In genomic region chr12:107047059-107047531, GRCm38 (mm10) we compare ENCODE assay signal across 9 mouse cellular contexts.
A peak's percentile ranks its signal among the peaks of the same experiment; 100 is the strongest.
DNase-seq lines count a peak whose midpoint lies in the region; ATAC-seq and TF ChIP-seq lines count a peak whose summit lies in the region.
"Had no signal": no experiment of that assay in that cellular context is flagged by ENCODE, and none has a peak within 500 bp of the region (broad histone marks: within the 10 kb centered on the region; RNA-seq: fewer than 3 reads in every experiment).

No protein-coding gene starts in this region.

- peak; percentile 51 for DNase-seq in hindbrain, postnatal 0 days (ENCODE audit: low spot score)
- DNase-seq in hindbrain, embryonic 14.5 days (ENCODE audit: low spot score) = no peak
- DNase-seq in Muller cell, postnatal 12 days (ENCODE audit: inconsistent ontology term) = peak; percentile 30
- peak; percentile 64 to 65 for DNase-seq in cerebellum, postnatal 25 days
- peak; percentile 28 to 47 for DNase-seq in right cerebral cortex, postnatal 10 days (ENCODE audit: low spot score in 2 of 2)
- no peak for DNase-seq in gastrocnemius, adult 18-20 months (ENCODE audit: low spot score)
- DNase-seq in urinary bladder, postnatal 4 days (ENCODE audit: low spot score in 2 of 2) = no peak
- DNase-seq in kidney, adult 18-20 months = no peak

- no peaks in the 10 kb centered on the region for H3K36me3 ChIP-seq in hindbrain, postnatal 0 days (ENCODE audit: insufficient read depth, low read length)
- no peaks in the 10 kb centered on the region for H3K36me3 ChIP-seq in hindbrain, embryonic 14.5 days (replicated peaks; ENCODE audit: control insufficient read depth, insufficient read depth)
- H3K36me3 ChIP-seq: limb, embryonic 15.5 days had no signal

- no peaks in the 10 kb centered on the region for H3K9me3 ChIP-seq in hindbrain, postnatal 0 days (ENCODE audit: low read length)
- H3K9me3 ChIP-seq in hindbrain, embryonic 14.5 days (ENCODE audit: control insufficient read depth, low read length) = no peaks in the 10 kb centered on the region
- H3K9me3 ChIP-seq: limb, embryonic 15.5 days had no signal

- TF ChIP-seq CTCF in hindbrain, postnatal 0 days (IDR thresholded peaks at IDR 0.05; ENCODE audit: low read depth) = no peak

- H3K9ac ChIP-seq in hindbrain, postnatal 0 days (replicated peaks; ENCODE audit: low read length) = no peak overlapping the region
- H3K9ac ChIP-seq in hindbrain, embryonic 14.5 days = no peak overlapping the region
- H3K9ac ChIP-seq: limb, embryonic 15.5 days had no signal

- 0 out of 2 replicates have a peak overlapping the region, but pooled peaks have one; percentile 20 for H3K4me2 ChIP-seq in hindbrain, postnatal 0 days (ENCODE audit: low read depth, low read length)
- no peak overlapping the region for H3K4me2 ChIP-seq in hindbrain, embryonic 14.5 days (replicated peaks)
- H3K4me2 ChIP-seq: limb, embryonic 15.5 days had no signal

- peak; percentile 47; the same call in 1 of the 2 replicates for ATAC-seq in hindbrain, postnatal 0 days
- ATAC-seq in hindbrain, embryonic 14.5 days (ENCODE audit: low FRiP score) = no peak

- no peak overlapping the region for H3K4me3 ChIP-seq in hindbrain, postnatal 0 days (ENCODE audit: low read length)
- H3K4me3 ChIP-seq in hindbrain, embryonic 14.5 days (replicated peaks; ENCODE audit: low read length) = no peak overlapping the region
- H3K4me3 ChIP-seq: limb, embryonic 15.5 days had no signal

- WGBS in hindbrain, postnatal 0 days = 46% methylated on average over 13 of the region's 13 CpGs
- 65% methylated on average over 13 of the region's 13 CpGs for WGBS in hindbrain, embryonic 14.5 days

- H3K27ac ChIP-seq in hindbrain, postnatal 0 days = peak overlapping the region; percentile 27; the same call in 1 of the 2 replicates
- no peak overlapping the region for H3K27ac ChIP-seq in hindbrain, embryonic 14.5 days
- H3K27ac ChIP-seq: limb, embryonic 15.5 days had no signal

- H3K4me1 ChIP-seq in hindbrain, postnatal 0 days (ENCODE audit: insufficient read depth, low read length) = no peaks in the 10 kb centered on the region
- H3K4me1 ChIP-seq in hindbrain, embryonic 14.5 days (replicated peaks; ENCODE audit: control insufficient read depth, insufficient read depth, low read length) = no peaks in the 10 kb centered on the region
- H3K4me1 ChIP-seq: limb, embryonic 15.5 days had no signal

- H3K27me3 ChIP-seq in hindbrain, postnatal 0 days (ENCODE audit: insufficient read depth, low read length) = no peaks in the 10 kb centered on the region
- no peaks in the 10 kb centered on the region for H3K27me3 ChIP-seq in hindbrain, embryonic 14.5 days (ENCODE audit: control insufficient read depth, insufficient read depth, low read length)
- H3K27me3 ChIP-seq: limb, embryonic 15.5 days had no signal

Comparison
In these comparisons a context has a peak if more than half of its experiments do, and no peak if none do; other contexts are left out.
1. DNase-seq: peak in hindbrain, postnatal 0 days (single experiment), Muller cell, postnatal 12 days (single experiment), cerebellum, postnatal 25 days (2 of 2) and right cerebral cortex, postnatal 10 days (2 of 2); none in hindbrain, embryonic 14.5 days (single experiment), gastrocnemius, adult 18-20 months (single experiment), urinary bladder, postnatal 4 days (0 of 2) and kidney, adult 18-20 months (single experiment).